Mouse (Mus musculus) CD8-positive naive resting alpha-beta T cell, adult 57 days (primary cell): ENCODE results near the gene Cfap20. TPM values are rescaled to one million over a fixed set of nuclear protein-coding genes. Genes with fewer than 3 reads are reported as not detected.

Experiments
- total RNA-seq: library from RNA; stranded (reverse); gene quantifications from one replicate; pipeline ENCODE4 v1.2.4, GENCODE M21; 2023

Gene Cfap20
- total RNA-seq, result 49.7 TPM

GRCm38 (mm10) chr8:95434686-95435439, at the start of gene Cfap20:
TSS of gene Cfap20 (minus strand) at chr8:95434869.

Other genes starting within 250 kb of the Cfap20 start
- gene Kifc3, start 232.1 kb downstream of the Cfap20 start, total RNA-seq, result 9.9 TPM
- gene Cngb1, start 128.3 kb downstream of the Cfap20 start, total RNA-seq, result not detected
- gene Tepp, start 124.3 kb downstream of the Cfap20 start, total RNA-seq, result not detected
- gene Zfp319, start 102.9 kb downstream of the Cfap20 start, total RNA-seq, result 16.7 TPM
- 43.0 TPM for gene Usb1, start 102.6 kb downstream of the Cfap20 start, total RNA-seq
- 1.1 TPM for gene Mmp15, start 82.6 kb downstream of the Cfap20 start, total RNA-seq
- 74.6 TPM for gene Csnk2a2, start 55.2 kb upstream of the Cfap20 start, total RNA-seq
- gene Ccdc113, start 99.2 kb upstream of the Cfap20 start, total RNA-seq, result not detected
- gene Prss54, start 141.5 kb upstream of the Cfap20 start, total RNA-seq, result not detected
- 4.5 TPM for gene Gins3, start 198.6 kb upstream of the Cfap20 start, total RNA-seq
- 0.24 TPM for gene Ndrg4, start 242.1 kb upstream of the Cfap20 start, total RNA-seq